Mouse (Mus musculus): Measurements from ENCODE around the gene D10Wsu102e.

DNA sequence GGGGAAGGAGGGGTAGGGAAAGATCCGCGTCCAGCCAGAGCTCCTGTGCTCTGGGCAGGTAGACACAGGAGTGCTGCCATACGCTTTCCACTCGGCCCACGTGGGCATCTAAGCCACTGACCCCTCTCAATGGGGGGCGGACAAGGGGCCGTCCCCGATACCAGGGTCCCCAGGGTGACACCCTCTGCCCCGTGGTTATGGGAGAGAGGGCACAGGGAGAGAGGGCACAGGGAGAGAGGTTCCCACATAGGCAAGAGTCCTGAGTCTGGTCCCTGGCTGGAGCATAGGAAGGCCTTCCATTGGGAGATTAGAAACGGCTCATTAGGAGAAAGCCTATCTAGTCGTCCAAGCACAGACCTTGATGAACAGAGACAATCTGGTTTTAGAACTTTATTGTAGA is 45.7 kb downstream of the D10Wsu102e start:
- no peak for TF ChIP-seq CTCF (IDR thresholded peaks at IDR 0.05)
- TF ChIP-seq POLR2A (IDR thresholded peaks at IDR 0.05; ENCODE audit: insufficient read depth, low read depth, low read length) = no peak
- TF ChIP-seq EP300 (IDR thresholded peaks at IDR 0.05; ENCODE audit: insufficient read depth, low read depth, low read length) = no peak
